Mouse (Mus musculus) layer of hippocampus, postnatal 25 days (tissue): ENCODE measurements around the gene Map10. TPM values are rescaled to one million over a fixed set of nuclear protein-coding genes. Genes with fewer than 3 reads are reported as not detected.

Experiments
- DNase-seq, 2 experiments: peaks; one replicate each; pipeline ENCODE4 v3.0.0; 2022; ENCODE audit warnings: mixed read lengths in 2 of 2, low spot score in 1 of 2; ENCODE audit errors: extremely low spot score in 1 of 2
- total RNA-seq, 2 experiments: library from RNA; stranded (reverse); gene quantifications; 2 replicates each; pipeline ENCODE4 v1.2.3; 2021

The Map10 gene
- 1 to 10 TPM; 5.2 to 6.5 TPM for total RNA-seq

- DNase-seq, result peak; percentile 86 to 92
Observed at GRCm38 (mm10) chr8:125669700-125670195, at the start of gene Map10. Map10 (plus strand) TSS chr8:125669818.

GRCm38 (mm10) chr8:125620301-125620700, 49.3 kb upstream of the Map10 start:
- DNase-seq, result no peak

GRCm38 (mm10) chr8:125624287-125624686, 45.3 kb upstream of the Map10 start:
- DNase-seq, result no peak

GRCm38 (mm10) chr8:125626381-125626780, 43.2 kb upstream of the Map10 start:
- DNase-seq, result no peak

GRCm38 (mm10) chr8:125628834-125629233, 40.8 kb upstream of the Map10 start:
- DNase-seq, result no peak

GRCm38 (mm10) chr8:125638411-125639058, 31.1 kb upstream of the Map10 start:
- DNase-seq, result no peak

GRCm38 (mm10) chr8:125639631-125640030, 30.0 kb upstream of the Map10 start:
- DNase-seq, result no peak

GRCm38 (mm10) chr8:125640766-125641165, 28.9 kb upstream of the Map10 start:
- DNase-seq, result no peak

GRCm38 (mm10) chr8:125641808-125642207, 27.8 kb upstream of the Map10 start:
- DNase-seq, result no peak

GRCm38 (mm10) chr8:125645757-125646478, 23.7 kb upstream of the Map10 start:
- no peak for DNase-seq

- no peak for DNase-seq
Observed at GRCm38 (mm10) chr8:125649447-125649846, 20.2 kb upstream of the Map10 start.

GRCm38 (mm10) chr8:125654821-125655220, 14.8 kb upstream of the Map10 start:
- no peak for DNase-seq

GRCm38 (mm10) chr8:125658508-125658907, 11.1 kb upstream of the Map10 start:
- DNase-seq, result no peak

- no peak for DNase-seq
Observed at GRCm38 (mm10) chr8:125658926-125659325, 10.7 kb upstream of the Map10 start.

- no peak for DNase-seq
Observed at GRCm38 (mm10) chr8:125660397-125660796, 9.2 kb upstream of the Map10 start.

GRCm38 (mm10) chr8:125661958-125662668, 7.5 kb upstream of the Map10 start:
- DNase-seq, result no peak

GRCm38 (mm10) chr8:125662669-125663048, 7.0 kb upstream of the Map10 start:
- no peak for DNase-seq

- DNase-seq, result no peak
Observed at GRCm38 (mm10) chr8:125665183-125665875, 4.3 kb upstream of the Map10 start.

- DNase-seq, result no peak
Observed at GRCm38 (mm10) chr8:125665876-125666186, 3.8 kb upstream of the Map10 start.

GRCm38 (mm10) chr8:125666201-125666600, 3.4 kb upstream of the Map10 start:
- DNase-seq, result no peak

- no peak for DNase-seq
Observed at GRCm38 (mm10) chr8:125667248-125667647, 2.4 kb upstream of the Map10 start.
